Mouse (Mus musculus) cerebellum, adult 9-11 months (tissue): ENCODE results near the gene Rnf6.
"Not testable (repeated sequence)": the region's sequence is repeated elsewhere in the genome, so short reads cannot be mapped to it uniquely, and the experiment has no call there.

ENCODE experiments used
- DNase-seq: peaks from one replicate; pipeline ENCODE4 v3.0.0; 2022

Gene Rnf6

GRCm38 (mm10) chr5:146229869-146230650, 8.7 kb upstream of the Rnf6 start:
- peak; percentile 53 for DNase-seq

GRCm38 (mm10) chr5:146227496-146227895, 6.1 kb upstream of the Rnf6 start:
- DNase-seq, result no peak

- DNase-seq, result no peak
Observed at GRCm38 (mm10) chr5:146223786-146224185, 2.4 kb upstream of the Rnf6 start.

GRCm38 (mm10) chr5:146221722-146222121, 367 bp upstream of the Rnf6 start:
- DNase-seq, result no peak

- DNase-seq, result no peak
Observed at GRCm38 (mm10) chr5:146220501-146220878, 865 bp downstream of the Rnf6 start.

- no peak for DNase-seq
Observed at GRCm38 (mm10) chr5:146205537-146205936, 15.8 kb downstream of the Rnf6 start.

- no peak for DNase-seq
Observed at GRCm38 (mm10) chr5:146203921-146204320, 17.4 kb downstream of the Rnf6 start.

GRCm38 (mm10) chr5:146200580-146200979, 20.8 kb downstream of the Rnf6 start:
- DNase-seq, result no peak

GRCm38 (mm10) chr5:146199540-146199939, 21.8 kb downstream of the Rnf6 start:
- no peak for DNase-seq

- DNase-seq, result no peak
Observed at GRCm38 (mm10) chr5:146199073-146199472, 22.3 kb downstream of the Rnf6 start.

- peak; percentile 53 for DNase-seq
Observed at GRCm38 (mm10) chr5:146193360-146193759, 28.0 kb downstream of the Rnf6 start.

GRCm38 (mm10) chr5:146190501-146191269, 30.7 kb downstream of the Rnf6 start:
- peak; percentile 91 for DNase-seq

GRCm38 (mm10) chr5:146190093-146190492, 31.3 kb downstream of the Rnf6 start:
- DNase-seq, result peak; percentile 54

- DNase-seq, result peak; percentile 70
Observed at GRCm38 (mm10) chr5:146188712-146189111, 32.6 kb downstream of the Rnf6 start.

- DNase-seq, result peak; percentile 39
Observed at GRCm38 (mm10) chr5:146188144-146188543, 33.2 kb downstream of the Rnf6 start.

GRCm38 (mm10) chr5:146187441-146187840, 33.9 kb downstream of the Rnf6 start:
- DNase-seq, result peak; percentile 81

GRCm38 (mm10) chr5:146185204-146185603, 36.2 kb downstream of the Rnf6 start, which contains the start of gene 1700001J03Rik:
TSS of gene 1700001J03Rik (minus strand) at chr5:146185304.
- DNase-seq, result not testable (repeated sequence)

- peak; percentile 59 for DNase-seq
Observed at GRCm38 (mm10) chr5:146172744-146173143, 48.6 kb downstream of the Rnf6 start.

- DNase-seq, result not testable (repeated sequence)
Observed at GRCm38 (mm10) chr5:146170621-146171020, 50.7 kb downstream of the Rnf6 start, which contains the start of gene Gm6309. TSS of gene Gm6309 (minus strand) at chr5:146170721.

- not testable (repeated sequence) for DNase-seq
Observed at GRCm38 (mm10) chr5:146160439-146160838, 60.9 kb downstream of the Rnf6 start, which contains the start of gene Gm5565. TSS of gene Gm5565 (minus strand) at chr5:146160539.
